Mouse (Mus musculus): ENCODE measurements around the gene Olfr220. TPM values are rescaled to one million over a fixed set of nuclear protein-coding genes. Genes with fewer than 3 reads are reported as not detected.

Olfr220 gene
- polyA plus RNA-seq (2014; fragmentation: Nextera tagmentation; extraction: Ambion mirVana) = 0.11 TPM in 1 of 2 replicates, not detected in the other

DNA sequence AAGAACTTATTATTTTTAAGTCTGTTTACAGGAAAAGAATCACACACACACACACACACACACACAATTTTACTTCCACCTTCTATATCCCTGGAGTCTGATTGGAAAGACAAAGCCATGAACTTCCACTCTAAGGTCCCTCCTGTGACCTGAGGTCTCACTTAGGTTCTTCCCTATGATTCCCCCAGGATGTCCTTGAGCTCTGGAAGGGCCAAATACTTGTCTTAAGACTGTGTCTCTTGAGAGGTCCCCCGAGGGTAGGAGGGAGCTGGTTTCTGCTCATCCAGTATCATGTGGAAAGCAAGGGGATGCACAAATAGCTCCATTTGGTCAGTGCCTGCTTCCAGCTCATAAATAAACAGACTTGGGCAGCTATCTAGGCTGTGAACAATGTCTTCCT is at the start of gene Olfr220:
Olfr220 (plus strand) TSS at position 301 of the 400 bp plus-strand sequence.
- no peak within 1 kb of the TSS for H3K4me2 ChIP-seq (ENCODE audit: low read depth, low read length)

DNA sequence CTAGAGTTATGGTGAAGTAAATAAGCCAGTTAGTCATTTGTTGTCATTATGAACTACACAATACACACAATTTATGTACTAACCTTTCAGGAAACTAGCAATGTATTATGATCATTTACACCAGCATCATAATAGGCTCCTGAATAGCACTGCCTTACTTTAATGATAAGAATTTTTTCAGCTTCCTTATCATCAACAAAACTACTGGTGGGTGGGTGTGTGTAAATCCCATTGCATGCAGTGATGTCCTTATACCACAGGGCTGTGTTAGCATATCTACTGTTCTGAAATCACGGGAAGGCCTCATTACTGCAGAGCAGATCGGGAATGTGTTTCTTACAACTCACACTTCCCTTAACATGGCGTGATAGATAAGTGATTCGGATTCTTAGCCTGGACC is 18.9 kb upstream of the Olfr220 start:
- H3K36me3 ChIP-seq (ENCODE audit: control insufficient read depth, insufficient read depth, low read length) = no peaks in the 10 kb centered on the region
- no peak overlapping the region for H3K4me3 ChIP-seq (ENCODE audit: low read depth, low read length)
- H3K9me3 ChIP-seq (ENCODE audit: control insufficient read depth, low read length) = no peaks in the 10 kb centered on the region
- H3K27ac ChIP-seq (replicated peaks; ENCODE audit: low read depth, low read length) = no peak overlapping the region
- H3K9ac ChIP-seq (ENCODE audit: low read depth, low read length) = no peak overlapping the region
- H3K4me1 ChIP-seq (ENCODE audit: control insufficient read depth, insufficient read depth, low read length) = no peaks in the 10 kb centered on the region
- DNase-seq (ENCODE audit: low spot score) (no peak), ATAC-seq (ENCODE audit: low read depth) (no peak)
- 86% methylated on average over 4 of the region's 4 CpGs for WGBS
- H3K27me3 ChIP-seq (replicated peaks; ENCODE audit: control insufficient read depth, insufficient read depth, low read length) = no peaks in the 10 kb centered on the region
- no peak overlapping the region for H3K4me2 ChIP-seq (ENCODE audit: low read depth, low read length)

More for the DNA sequence above, at the start of gene Olfr220:
- ATAC-seq (ENCODE audit: low read depth) = no peak
- H3K4me3 ChIP-seq (ENCODE audit: low read depth, low read length) = no peak within 1 kb of the TSS
- no peak within 1 kb of the TSS for H3K9ac ChIP-seq (ENCODE audit: low read depth, low read length)
- no peak within 1 kb of the TSS for H3K27ac ChIP-seq (replicated peaks; ENCODE audit: low read depth, low read length)
- 80% methylated on average over 1 of the region's 1 CpGs for WGBS
- DNase-seq (ENCODE audit: low spot score) = no peak
- H3K27me3 ChIP-seq (replicated peaks; ENCODE audit: control insufficient read depth, insufficient read depth, low read length) = no peaks in the 10 kb centered on the region
- no peaks in the 10 kb centered on the region for H3K9me3 ChIP-seq (ENCODE audit: control insufficient read depth, low read length)
- H3K36me3 ChIP-seq (ENCODE audit: control insufficient read depth, insufficient read depth, low read length) = no peaks in the 10 kb centered on the region
- no peaks in the 10 kb centered on the region for H3K4me1 ChIP-seq (ENCODE audit: control insufficient read depth, insufficient read depth, low read length)

DNA sequence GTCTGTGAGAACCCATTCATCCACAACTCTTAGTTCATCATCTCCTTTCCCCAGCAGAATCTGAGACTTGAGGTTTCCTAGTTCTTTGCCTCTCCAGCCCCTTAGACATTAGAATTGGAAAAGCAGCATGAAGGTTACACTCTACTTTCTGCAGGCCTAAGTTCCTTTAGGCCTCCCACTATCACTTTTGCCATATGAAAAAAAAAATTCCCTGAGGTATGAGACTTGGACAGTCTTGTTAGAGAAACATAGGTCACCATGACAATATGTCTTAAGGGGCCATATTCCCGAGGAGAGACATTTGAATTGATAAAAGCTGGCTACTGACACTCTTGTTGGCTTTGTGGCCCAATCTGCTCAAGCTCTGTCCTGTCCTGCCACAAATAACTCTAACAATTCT is 18.1 kb upstream of the Olfr220 start, which contains the start of gene Olfr414:
Olfr414 (plus strand) TSS at position 301 of the 400 bp plus-strand sequence.
- Histone ChIP-seq H3K4me3 (ENCODE audit: low read depth, low read length) (no peak within 1 kb of the TSS), H3K9me3 (ENCODE audit: control insufficient read depth, low read length) (no peaks in the 10 kb centered on the region), H3K27ac (replicated peaks; ENCODE audit: low read depth, low read length) (no peak within 1 kb of the TSS), H3K27me3 (replicated peaks; ENCODE audit: control insufficient read depth, insufficient read depth, low read length) (no peaks in the 10 kb centered on the region), H3K4me2 (ENCODE audit: low read depth, low read length) (no peak within 1 kb of the TSS), H3K4me1 (ENCODE audit: control insufficient read depth, insufficient read depth, low read length) (no peaks in the 10 kb centered on the region), H3K36me3 (ENCODE audit: control insufficient read depth, insufficient read depth, low read length) (no peaks in the 10 kb centered on the region), H3K9ac (ENCODE audit: low read depth, low read length) (no peak within 1 kb of the TSS)
- DNase-seq (ENCODE audit: low spot score) (no peak), ATAC-seq (ENCODE audit: low read depth) (no peak)
- 43% methylated on average over 1 of the region's 1 CpGs for WGBS

DNA sequence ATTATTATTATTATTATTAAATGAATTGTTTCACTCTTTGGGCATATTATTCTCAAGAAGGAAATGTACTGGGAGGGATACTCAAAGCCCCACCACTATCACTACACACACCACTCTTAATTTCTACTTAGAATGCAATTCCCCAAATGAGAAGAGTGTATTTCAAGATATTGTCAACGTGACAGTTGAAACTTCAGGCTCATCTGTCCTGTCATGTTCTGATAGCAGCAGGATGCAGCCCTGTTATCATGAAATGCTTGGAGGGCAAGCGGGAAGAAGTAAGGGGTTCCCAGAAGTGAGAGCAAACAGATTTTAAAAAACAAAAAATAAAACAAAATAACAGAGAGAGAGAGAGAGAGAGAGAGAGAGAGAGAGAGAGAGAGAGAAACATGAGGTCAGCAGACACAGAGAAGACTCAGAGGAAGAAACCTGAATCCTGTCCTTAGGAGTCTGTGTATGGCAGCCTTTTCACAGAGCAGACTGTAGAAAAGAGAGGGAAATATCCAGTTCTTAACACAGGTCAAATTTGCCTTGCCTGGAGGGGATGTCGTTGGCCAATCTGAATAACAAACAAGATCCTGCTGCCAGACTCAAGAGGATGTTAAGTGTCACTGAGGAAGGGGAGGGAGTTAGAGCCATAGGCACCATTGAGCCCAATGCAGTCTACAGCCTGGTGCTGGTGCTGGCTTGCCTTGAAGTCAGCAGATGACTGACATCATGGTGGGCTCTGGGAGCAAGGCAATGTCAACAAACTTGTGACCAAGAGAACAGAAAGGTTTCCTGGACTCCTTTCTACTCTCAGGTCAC is 15.5 kb upstream of the Olfr220 start:
- DNase-seq (ENCODE audit: low spot score) (no peak), ATAC-seq (ENCODE audit: low read depth) (no peak)
- H3K4me1 ChIP-seq (ENCODE audit: control insufficient read depth, insufficient read depth, low read length) = no peaks in the 10 kb centered on the region
- H3K27me3 ChIP-seq (replicated peaks; ENCODE audit: control insufficient read depth, insufficient read depth, low read length) = no peaks in the 10 kb centered on the region
- no peak overlapping the region for H3K27ac ChIP-seq (replicated peaks; ENCODE audit: low read depth, low read length)
- no peak overlapping the region for H3K4me3 ChIP-seq (ENCODE audit: low read depth, low read length)
- H3K9ac ChIP-seq (ENCODE audit: low read depth, low read length) = no peak overlapping the region
- H3K36me3 ChIP-seq (ENCODE audit: control insufficient read depth, insufficient read depth, low read length) = no peaks in the 10 kb centered on the region
- no peaks in the 10 kb centered on the region for H3K9me3 ChIP-seq (ENCODE audit: control insufficient read depth, low read length)
- H3K4me2 ChIP-seq (ENCODE audit: low read depth, low read length) = no peak overlapping the region
- WGBS = 56% methylated on average over 3 of the region's 3 CpGs

DNA sequence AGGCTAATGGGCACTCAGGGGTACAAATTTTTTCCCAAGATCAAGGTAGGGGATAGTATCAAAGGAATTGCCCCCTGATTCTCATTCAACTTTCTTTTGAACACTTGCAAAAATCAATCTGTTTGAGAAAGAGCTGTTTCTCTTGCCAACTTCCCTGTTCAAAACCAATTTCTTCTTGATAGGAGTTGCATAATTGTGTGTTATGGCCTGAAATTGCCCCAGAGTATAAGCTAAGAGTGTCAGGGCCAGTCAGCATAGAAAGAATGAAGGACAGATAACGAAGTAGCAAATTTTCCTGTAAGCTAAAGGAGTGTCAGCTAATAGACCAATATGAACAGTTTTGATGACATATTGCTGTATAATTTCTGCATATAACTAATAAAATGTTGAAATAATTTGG is 14.5 kb upstream of the Olfr220 start:
- no peaks in the 10 kb centered on the region for H3K4me1 ChIP-seq (ENCODE audit: control insufficient read depth, insufficient read depth, low read length)
- H3K27ac ChIP-seq (replicated peaks; ENCODE audit: low read depth, low read length) = no peak overlapping the region
- no peaks in the 10 kb centered on the region for H3K36me3 ChIP-seq (ENCODE audit: control insufficient read depth, insufficient read depth, low read length)
- no peak overlapping the region for H3K9ac ChIP-seq (ENCODE audit: low read depth, low read length)
- no peak overlapping the region for H3K4me3 ChIP-seq (ENCODE audit: low read depth, low read length)
- DNase-seq (ENCODE audit: low spot score) = no peak
- 75% methylated on average over 1 of the region's 1 CpGs for WGBS
- H3K27me3 ChIP-seq (replicated peaks; ENCODE audit: control insufficient read depth, insufficient read depth, low read length) = no peaks in the 10 kb centered on the region
- ATAC-seq (ENCODE audit: low read depth) = no peak
- H3K9me3 ChIP-seq (ENCODE audit: control insufficient read depth, low read length) = no peaks in the 10 kb centered on the region
- H3K4me2 ChIP-seq (ENCODE audit: low read depth, low read length) = no peak overlapping the region

DNA sequence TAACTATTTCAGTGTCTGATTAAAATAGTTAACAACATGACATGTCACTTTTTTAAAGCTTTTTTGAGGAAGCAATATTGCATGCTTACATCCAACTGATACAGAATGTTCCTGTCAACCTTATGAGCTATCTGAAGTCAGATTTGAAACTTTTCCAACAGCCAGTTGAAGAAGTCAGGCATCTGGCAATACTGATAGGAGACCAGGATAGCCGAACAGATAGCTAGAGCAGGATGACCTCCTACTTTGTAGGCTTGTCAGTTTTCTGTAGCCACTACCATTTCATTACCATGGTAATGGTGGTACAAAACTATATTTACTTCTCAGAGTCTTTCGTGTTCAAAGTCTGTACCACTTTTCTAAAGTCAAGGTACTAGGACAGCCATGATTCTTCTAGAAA is 13.5 kb upstream of the Olfr220 start:
- no peak for ATAC-seq (ENCODE audit: low read depth)
- no peak overlapping the region for H3K9ac ChIP-seq (ENCODE audit: low read depth, low read length)
- no peaks in the 10 kb centered on the region for H3K9me3 ChIP-seq (ENCODE audit: control insufficient read depth, low read length)
- WGBS = 84% methylated on average over 2 of the region's 2 CpGs
- no peak overlapping the region for H3K4me3 ChIP-seq (ENCODE audit: low read depth, low read length)
- H3K27ac ChIP-seq (replicated peaks; ENCODE audit: low read depth, low read length) = no peak overlapping the region
- H3K4me2 ChIP-seq (ENCODE audit: low read depth, low read length) = no peak overlapping the region
- H3K4me1 ChIP-seq (ENCODE audit: control insufficient read depth, insufficient read depth, low read length) = no peaks in the 10 kb centered on the region
- no peaks in the 10 kb centered on the region for H3K27me3 ChIP-seq (replicated peaks; ENCODE audit: control insufficient read depth, insufficient read depth, low read length)
- DNase-seq (ENCODE audit: low spot score) = no peak
- no peaks in the 10 kb centered on the region for H3K36me3 ChIP-seq (ENCODE audit: control insufficient read depth, insufficient read depth, low read length)

DNA sequence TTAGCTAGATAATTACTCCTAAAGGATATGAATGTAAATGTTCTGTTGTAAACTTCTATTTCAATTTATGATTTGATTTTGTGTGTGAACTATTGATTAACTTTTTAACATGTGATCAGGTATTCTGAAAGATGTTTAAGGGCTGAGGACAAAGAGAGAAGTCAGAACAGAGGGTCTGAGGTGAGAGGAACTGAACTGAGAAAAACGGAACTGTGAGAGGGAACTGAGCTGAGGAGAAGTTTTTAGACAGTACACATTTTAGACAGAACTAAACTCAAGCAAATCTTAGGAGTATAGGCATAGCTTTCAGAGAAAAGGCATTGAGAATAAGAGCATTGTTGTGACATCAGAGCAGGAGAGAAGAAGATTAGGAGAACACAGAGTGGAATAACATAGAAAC is 7.8 kb upstream of the Olfr220 start:
- H3K9ac ChIP-seq (ENCODE audit: low read depth, low read length) = no peak overlapping the region
- 53% methylated on average over 1 of the region's 1 CpGs for WGBS
- H3K4me1 ChIP-seq (ENCODE audit: control insufficient read depth, insufficient read depth, low read length) = no peaks in the 10 kb centered on the region
- H3K27ac ChIP-seq (replicated peaks; ENCODE audit: low read depth, low read length) = no peak overlapping the region
- ATAC-seq (ENCODE audit: low read depth) (no peak), DNase-seq (ENCODE audit: low spot score) (no peak)
- no peaks in the 10 kb centered on the region for H3K9me3 ChIP-seq (ENCODE audit: control insufficient read depth, low read length)
- H3K4me3 ChIP-seq (ENCODE audit: low read depth, low read length) = no peak overlapping the region
- H3K36me3 ChIP-seq (ENCODE audit: control insufficient read depth, insufficient read depth, low read length) = no peaks in the 10 kb centered on the region
- no peak overlapping the region for H3K4me2 ChIP-seq (ENCODE audit: low read depth, low read length)
- no peaks in the 10 kb centered on the region for H3K27me3 ChIP-seq (replicated peaks; ENCODE audit: control insufficient read depth, insufficient read depth, low read length)

DNA sequence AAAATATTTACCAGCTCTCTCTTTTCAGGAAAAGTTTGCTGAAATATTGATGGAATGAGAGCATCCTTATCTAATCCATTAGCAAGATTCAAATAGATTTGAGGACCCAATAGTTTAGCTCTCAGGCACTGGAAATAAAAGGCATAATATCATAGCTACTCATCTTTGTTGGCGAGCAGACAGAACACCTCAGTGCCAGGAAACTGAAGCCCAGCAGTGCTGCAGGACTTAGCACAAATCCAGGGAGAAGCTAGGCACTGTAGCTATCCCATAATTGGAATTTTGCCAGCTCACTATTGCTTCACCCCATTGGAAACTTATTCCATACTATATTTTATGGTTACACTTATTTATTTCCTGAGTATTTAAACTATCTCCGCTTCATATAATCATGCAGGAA is 13.2 kb downstream of the Olfr220 start:
- no peak for ATAC-seq (ENCODE audit: low read depth)
- Histone ChIP-seq H3K27me3 (replicated peaks; ENCODE audit: control insufficient read depth, insufficient read depth, low read length) (no peaks in the 10 kb centered on the region), H3K9ac (ENCODE audit: low read depth, low read length) (no peak overlapping the region), H3K9me3 (ENCODE audit: control insufficient read depth, low read length) (no peaks in the 10 kb centered on the region), H3K4me2 (ENCODE audit: low read depth, low read length) (no peak overlapping the region), H3K4me3 (ENCODE audit: low read depth, low read length) (no peak overlapping the region), H3K4me1 (ENCODE audit: control insufficient read depth, insufficient read depth, low read length) (no peaks in the 10 kb centered on the region), H3K27ac (replicated peaks; ENCODE audit: low read depth, low read length) (no peak overlapping the region), H3K36me3 (ENCODE audit: control insufficient read depth, insufficient read depth, low read length) (no peaks in the 10 kb centered on the region)
- WGBS = 76% methylated on average over 2 of the region's 2 CpGs
- no peak for DNase-seq (ENCODE audit: low spot score)

DNA sequence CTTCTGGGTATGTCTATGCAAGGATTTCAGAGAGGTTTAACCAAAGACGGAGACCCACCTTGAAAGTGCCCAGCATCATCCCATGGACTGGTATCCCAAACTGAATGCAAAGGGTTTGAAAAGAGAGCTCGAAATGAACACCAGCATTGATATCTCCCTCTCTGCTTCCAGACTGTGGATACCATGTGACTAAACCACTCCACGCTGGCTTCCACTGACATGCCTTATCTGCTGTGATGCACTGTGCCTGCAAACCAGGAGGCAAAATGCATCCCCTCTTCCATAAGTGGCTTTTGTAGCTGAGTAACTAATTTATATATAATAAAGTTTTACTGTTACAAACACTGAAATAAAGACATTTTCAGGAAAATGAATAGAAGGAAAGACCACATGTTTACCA is 23.5 kb downstream of the Olfr220 start:
- Histone ChIP-seq H3K4me2 (ENCODE audit: low read depth, low read length) (no peak overlapping the region), H3K9me3 (ENCODE audit: control insufficient read depth, low read length) (no peaks in the 10 kb centered on the region), H3K27ac (replicated peaks; ENCODE audit: low read depth, low read length) (no peak overlapping the region), H3K4me1 (ENCODE audit: control insufficient read depth, insufficient read depth, low read length) (no peaks in the 10 kb centered on the region), H3K4me3 (ENCODE audit: low read depth, low read length) (no peak overlapping the region), H3K36me3 (ENCODE audit: control insufficient read depth, insufficient read depth, low read length) (no peaks in the 10 kb centered on the region), H3K27me3 (replicated peaks; ENCODE audit: control insufficient read depth, insufficient read depth, low read length) (no peaks in the 10 kb centered on the region), H3K9ac (ENCODE audit: low read depth, low read length) (no peak overlapping the region)
- DNase-seq (ENCODE audit: low spot score) (no peak), ATAC-seq (ENCODE audit: low read depth) (no peak)
- 83% methylated on average over 3 of the region's 3 CpGs for WGBS
